Mouse (Mus musculus) forebrain, embryonic 14.5 days (tissue): ENCODE data around the gene Impg2. TPM values are rescaled to one million over a fixed set of nuclear protein-coding genes. Genes with fewer than 3 reads are reported as not detected.

ENCODE experiments used
- ATAC-seq: fragments of 200-750 bp; cut with Nextera tagmentation; 2 replicates; pipeline ENCODE4 v1.8.0; 2017; ENCODE audit warnings: mild to moderate bottlenecking, moderate library complexity
- DNase-seq: peaks from one replicate; pipeline ENCODE4 v3.0.0-alpha.2; 2015; ENCODE audit warnings: low spot score
- H3K27ac ChIP-seq: fragments of 300-500 bp; sonication (generic); 2 replicates; pipeline ENCODE4 v1.5.1; 2014; ENCODE audit warnings: low read depth, mild to moderate bottlenecking, control low read depth, low read length, moderate library complexity
- H3K27me3 ChIP-seq: fragments of 300-500 bp; sonication (generic); replicated peaks from 2 replicates; pipeline ENCODE4 v1.6.1; 2014; ENCODE audit warnings: low read length, control low read depth, mixed read lengths; ENCODE audit not compliant: control insufficient read depth, insufficient read depth
- H3K36me3 ChIP-seq: fragments of 300-500 bp; sonication (generic); 2 replicates; pipeline ENCODE4 v1.6.1; 2014; ENCODE audit warnings: low read length, control low read depth; ENCODE audit not compliant: control insufficient read depth, insufficient read depth
- H3K4me1 ChIP-seq: fragments of 300-500 bp; sonication (generic); 2 replicates; pipeline ENCODE4 v1.6.1; 2014; ENCODE audit warnings: antibody characterized with exemption, low read length, control low read depth; ENCODE audit not compliant: control insufficient read depth, insufficient read depth
- H3K4me2 ChIP-seq: fragments of 300-500 bp; sonication (generic); 2 replicates; pipeline ENCODE4 v1.6.1; 2014; ENCODE audit warnings: mild to moderate bottlenecking, control low read depth, low read length
- H3K4me3 ChIP-seq: fragments of 300-500 bp; sonication (generic); 2 replicates; pipeline ENCODE4 v1.5.1; 2014; ENCODE audit warnings: low read depth, low read length, control low read depth
- H3K9ac ChIP-seq: fragments of 300-500 bp; sonication (generic); 2 replicates; pipeline ENCODE4 v1.6.1; 2014; ENCODE audit warnings: mild to moderate bottlenecking, low read length, control low read depth, moderate library complexity
- H3K9me3 ChIP-seq: fragments of 300-500 bp; sonication (generic); replicated peaks from 2 replicates; pipeline ENCODE4 v1.6.1; 2016; ENCODE audit warnings: low read length, control low read depth, mixed read lengths; ENCODE audit not compliant: control insufficient read depth
- polyA plus RNA-seq: library from polyadenylated mRNA; unstranded; fragments of >200 nt; fragmentation: Nextera tagmentation; extraction: Ambion mirVana; gene quantifications from 2 replicates; pipeline ENCODE4 v1.2.1, GENCODE M21; 2014

Gene Impg2
- polyA plus RNA-seq, 1 experiment from 2014 or later: 0.25 TPM

DNA sequence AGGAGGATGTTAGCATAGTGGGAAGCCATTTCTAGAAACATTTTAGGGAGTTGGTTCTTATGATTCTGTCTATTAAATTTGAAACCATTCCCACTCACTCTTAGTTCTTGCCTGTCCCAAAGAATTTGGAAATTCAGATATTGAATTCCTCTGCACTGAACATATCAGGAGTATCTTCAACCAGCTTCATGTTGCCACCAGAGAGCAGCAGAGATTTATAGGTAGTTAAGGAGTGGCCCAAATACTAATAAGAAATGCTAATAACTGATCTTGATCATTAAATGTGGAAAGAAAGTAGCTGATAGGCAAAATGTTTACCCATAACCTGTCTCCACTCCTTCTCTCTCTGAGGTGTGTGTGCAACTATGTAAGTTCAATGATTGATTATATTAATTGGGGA, 107.2 kb downstream of the Impg2 start:
- Histone ChIP-seq H3K4me2 (no peak overlapping the region), H3K4me1 (no peaks in the 10 kb centered on the region), H3K4me3 (no peak overlapping the region), H3K27me3 (no peaks in the 10 kb centered on the region), H3K36me3 (no peaks in the 10 kb centered on the region), H3K27ac (no peak overlapping the region), H3K9ac (no peak overlapping the region), H3K9me3 (no peaks in the 10 kb centered on the region)
- ATAC-seq (no peak), DNase-seq (no peak)

Other genes with a start within 250 kb of the Impg2 start
- 630 and 738 TPM in 2 replicates for gene Rpl24, start 238.0 kb upstream of the Impg2 start, polyA plus RNA-seq
- gene Zbtb11, start 230.4 kb upstream of the Impg2 start, polyA plus RNA-seq: 15.0 and 20.3 TPM in 2 replicates
- 252 and 255 TPM in 2 replicates for gene Pcnp, start 174.6 kb upstream of the Impg2 start, polyA plus RNA-seq
- gene Trmt10c, start 166.5 kb upstream of the Impg2 start, polyA plus RNA-seq: 28.1 and 29.8 TPM in 2 replicates
- gene Senp7, start 156.0 kb upstream of the Impg2 start, polyA plus RNA-seq: 47.5 and 52.2 TPM in 2 replicates